Comparison of ENCODE assay signal across 16 mouse cellular contexts in genomic region chr6:120479302-120479701, GRCm38 (mm10). TPM values are rescaled to one million over a fixed set of nuclear protein-coding genes. Genes with fewer than 3 reads are reported as not detected.
DNase-seq lines count a peak whose midpoint lies in the region; ATAC-seq and TF ChIP-seq lines count a peak whose summit lies in the region.
"Had no signal": no experiment of that assay in that cellular context is flagged by ENCODE, and none has a peak within 500 bp of the region (broad histone marks: within the 10 kb centered on the region; RNA-seq: fewer than 3 reads in every experiment).

No protein-coding gene starts in this region.

- no peak for ATAC-seq in heart, postnatal 0 days (ENCODE audit: insufficient read depth, low read depth)
- ATAC-seq in liver, embryonic 15.5 days (ENCODE audit: insufficient read depth): no peak
- peak; percentile 81 for ATAC-seq in megakaryocyte progenitor cell, adult 5-6 weeks (replicated peaks; ENCODE audit: poor library complexity)

- H3K4me2 ChIP-seq in heart, postnatal 0 days (ENCODE audit: low read depth, low read length): no peak overlapping the region
- 0 out of 2 replicates have a peak overlapping the region, but pooled peaks have one; percentile 8 for H3K4me2 ChIP-seq in liver, embryonic 15.5 days
- H3K4me2 ChIP-seq: embryonic facial prominence, embryonic 15.5 days; heart, embryonic 13.5 days; kidney, embryonic 15.5 days; limb, embryonic 12.5 days; neural tube, embryonic 15.5 days had no signal

- H3K36me3 ChIP-seq in heart, postnatal 0 days (replicated peaks; ENCODE audit: control insufficient read depth, insufficient read depth, low read length): peaks cover 7% of the 10 kb centered on the region; the same call in 1 of the 2 replicates
- H3K36me3 ChIP-seq in liver, embryonic 15.5 days (replicated peaks): peaks cover 78% of the 10 kb centered on the region

- peaks cover 3% of the 10 kb centered on the region; the same call in 1 of the 2 replicates for H3K4me1 ChIP-seq in heart, postnatal 0 days (ENCODE audit: control insufficient read depth, insufficient read depth)
- H3K4me1 ChIP-seq in bone marrow, adult 2 months (ENCODE audit: control insufficient read depth, insufficient read depth, low read length): peaks cover 13% of the 10 kb centered on the region; the same call in 1 of the 2 replicates
- H3K4me1 ChIP-seq in liver, embryonic 15.5 days (replicated peaks): peaks cover 56% of the 10 kb centered on the region

- no peak for TF ChIP-seq CTCF in heart, postnatal 0 days (IDR thresholded peaks at IDR 0.05; ENCODE audit: low read depth)
- TF ChIP-seq CTCF in bone marrow, adult 2 months (IDR thresholded peaks at IDR 0.05; ENCODE audit: control insufficient read depth, insufficient read depth, low read length): no peak

- peak; percentile 4 for DNase-seq in heart, postnatal 0 days (ENCODE audit: low spot score)
- no peak for DNase-seq in heart, postnatal 4 days
- DNase-seq in urinary bladder, postnatal 4 days (ENCODE audit: low spot score in 2 of 2): no peak
- no peak for DNase-seq in T-cell, adult 2 months (ENCODE audit: low spot score)
- DNase-seq in layer of hippocampus, adult 18-20 months (ENCODE audit: low spot score in 2 of 2): no peak
- DNase-seq: adrenal gland, postnatal 36 days; cerebellum, adult 11-12 months; gastrocnemius, postnatal 36 days had no signal

- no peaks in the 10 kb centered on the region for H3K9me3 ChIP-seq in heart, postnatal 0 days (replicated peaks; ENCODE audit: control insufficient read depth, low read length)
- no peaks in the 10 kb centered on the region for H3K9me3 ChIP-seq in liver, embryonic 15.5 days (replicated peaks)
- H3K9me3 ChIP-seq: embryonic facial prominence, embryonic 15.5 days; heart, embryonic 13.5 days; kidney, embryonic 15.5 days; limb, embryonic 12.5 days; neural tube, embryonic 15.5 days had no signal

- H3K9ac ChIP-seq in heart, postnatal 0 days (replicated peaks; ENCODE audit: low read depth, low read length): no peak overlapping the region
- no peak overlapping the region for H3K9ac ChIP-seq in liver, embryonic 15.5 days
- H3K9ac ChIP-seq: embryonic facial prominence, embryonic 15.5 days; heart, embryonic 13.5 days; kidney, embryonic 15.5 days; limb, embryonic 12.5 days; neural tube, embryonic 15.5 days had no signal

- no peak overlapping the region for H3K4me3 ChIP-seq in heart, postnatal 0 days (ENCODE audit: low read depth, low read length)
- H3K4me3 ChIP-seq in bone marrow, adult 2 months (replicated peaks; ENCODE audit: control insufficient read depth, low read depth, low read length): no peak overlapping the region
- no peak overlapping the region for H3K4me3 ChIP-seq in liver, embryonic 15.5 days (replicated peaks)
- H3K4me3 ChIP-seq: embryonic facial prominence, embryonic 15.5 days; heart, embryonic 13.5 days; kidney, embryonic 15.5 days; limb, embryonic 12.5 days; neural tube, embryonic 15.5 days had no signal

- H3K27me3 ChIP-seq in heart, postnatal 0 days (ENCODE audit: control insufficient read depth, insufficient read depth, low read length): no peaks in the 10 kb centered on the region
- H3K27me3 ChIP-seq in liver, embryonic 15.5 days: no peaks in the 10 kb centered on the region
- H3K27me3 ChIP-seq: embryonic facial prominence, embryonic 15.5 days; kidney, embryonic 15.5 days; limb, embryonic 12.5 days; neural tube, embryonic 15.5 days had no signal

- no peak for TF ChIP-seq POLR2A in bone marrow, adult 2 months (IDR thresholded peaks at IDR 0.05; ENCODE audit: borderline replicate concordance, control insufficient read depth, low read depth, low read length)

- 49% methylated on average over 2 of the region's 2 CpGs for WGBS in heart, postnatal 0 days
- whole genome bisulfite sequencing in bone marrow, adult 2 months: 11% methylated on average over 2 of the region's 2 CpGs
- 34% methylated on average over 2 of the region's 2 CpGs for WGBS in liver, embryonic 15.5 days (ENCODE audit: insufficient replicate concordance)

- H3K27ac ChIP-seq in heart, postnatal 0 days (ENCODE audit: low read depth): no peak overlapping the region
- peak overlapping the region; percentile 32 for H3K27ac ChIP-seq in bone marrow, adult 2 months (ENCODE audit: control insufficient read depth, insufficient read depth, low read depth, low read length, poor library complexity)
- H3K27ac ChIP-seq in liver, embryonic 15.5 days (replicated peaks): no peak overlapping the region
- H3K27ac ChIP-seq: embryonic facial prominence, embryonic 15.5 days; heart, embryonic 13.5 days; kidney, embryonic 15.5 days; limb, embryonic 12.5 days; neural tube, embryonic 15.5 days had no signal

- no peak for TF ChIP-seq EP300 in heart, postnatal 0 days (IDR thresholded peaks at IDR 0.05; ENCODE audit: low read depth)

RNA-seq across cellular contexts. Expression of gene Tmem121b, which starts 14.3 kb away (rescaled TPM):
- total RNA-seq in heart, postnatal 0 days (2014; rRNA removed; ENCODE audit: low replicate concordance): not detected in 2 replicates
- not detected in 2 replicates for polyA plus RNA-seq in heart, postnatal 0 days (2015; fragmentation: Nextera tagmentation; extraction: Ambion mirVana)
- under 1 TPM; 0.05 to 0.07 TPM for total RNA-seq in heart, postnatal 4 days (2021)
- polyA plus RNA-seq in bone marrow, adult 2 months (2011; ENCODE audit: insufficient read depth, insufficient read length, low replicate concordance, missing spikeins): not detected in 2 replicates
- polyA plus RNA-seq in liver, embryonic 15.5 days (2015; fragmentation: Nextera tagmentation; extraction: Ambion mirVana): not detected in 2 replicates
- 0.10 TPM in 1 of 2 replicates, not detected in the other for total RNA-seq in megakaryocyte progenitor cell, adult 5-6 weeks (2015)
- total RNA-seq in megakaryocyte progenitor cell, adult 5-6 weeks (2017): 0.08 TPM in 1 of 2 replicates, not detected in the other
- total RNA-seq in layer of hippocampus, adult 18-20 months (2021): 10 to 100 TPM; 37.4 to 40.7 TPM
- total RNA-seq: gastrocnemius, postnatal 36 days had no signal

RNA-seq across cellular contexts. Expression of gene Il17ra, which starts 16.3 kb away (rescaled TPM):
- total RNA-seq in heart, postnatal 0 days (2014; rRNA removed; ENCODE audit: low replicate concordance): 3.5 and 6.5 TPM in 2 replicates
- 1.4 and 1.9 TPM in 2 replicates for polyA plus RNA-seq in heart, postnatal 0 days (2015; fragmentation: Nextera tagmentation; extraction: Ambion mirVana)
- total RNA-seq in heart, postnatal 4 days (2021): 1 to 10 TPM; 3.1 to 5.1 TPM
- polyA plus RNA-seq in bone marrow, adult 2 months (2011; ENCODE audit: insufficient read depth, insufficient read length, low replicate concordance, missing spikeins): 31.9 and 57.8 TPM in 2 replicates
- polyA plus RNA-seq in liver, embryonic 15.5 days (2015; fragmentation: Nextera tagmentation; extraction: Ambion mirVana): 10.4 and 12.1 TPM in 2 replicates
- 23.1 and 30.3 TPM in 2 replicates for total RNA-seq in megakaryocyte progenitor cell, adult 5-6 weeks (2015)
- total RNA-seq in megakaryocyte progenitor cell, adult 5-6 weeks (2017): 19.8 and 25.9 TPM in 2 replicates
- total RNA-seq in layer of hippocampus, adult 18-20 months (2021): 1 to 10 TPM; 8.7 to 8.8 TPM

RNA-seq across cellular contexts. Expression of gene Hdhd5, which starts 51.8 kb away (rescaled TPM):
- total RNA-seq in heart, postnatal 0 days (2014; rRNA removed; ENCODE audit: low replicate concordance): 25.7 and 26.6 TPM in 2 replicates
- polyA plus RNA-seq in heart, postnatal 0 days (2015; fragmentation: Nextera tagmentation; extraction: Ambion mirVana): 10.9 and 11.3 TPM in 2 replicates
- 10 to 100 TPM; 15.2 to 17.6 TPM for total RNA-seq in heart, postnatal 4 days (2021)
- polyA plus RNA-seq in bone marrow, adult 2 months (2011; ENCODE audit: insufficient read depth, insufficient read length, low replicate concordance, missing spikeins): 17.1 and 25.3 TPM in 2 replicates
- 9.9 and 11.6 TPM in 2 replicates for polyA plus RNA-seq in liver, embryonic 15.5 days (2015; fragmentation: Nextera tagmentation; extraction: Ambion mirVana)
- 4.3 TPM in 2 replicates for total RNA-seq in megakaryocyte progenitor cell, adult 5-6 weeks (2015)
- 4.7 and 7.6 TPM in 2 replicates for total RNA-seq in megakaryocyte progenitor cell, adult 5-6 weeks (2017)
- 10 to 100 TPM; 27.7 to 30.5 TPM for total RNA-seq in layer of hippocampus, adult 18-20 months (2021)

Comparison
In these comparisons a context has a peak if more than half of its experiments do, and no peak if none do; other contexts are left out.
1. RNA of gene Tmem121b, which starts 14.3 kb away (total RNA-seq): 37.4 to 40.7 TPM in layer of hippocampus, adult 18-20 months; 0.08 to 0.10 TPM in megakaryocyte progenitor cell, adult 5-6 weeks, 0.05 to 0.07 TPM in heart, postnatal 4 days and not detected in heart, postnatal 0 days; every median in the first group is over 10 times any median in the second.